Mouse (Mus musculus) ovary, adult 10 weeks (tissue): ENCODE results near the gene Olfr1510. TPM values are rescaled to one million over a fixed set of nuclear protein-coding genes. Genes with fewer than 3 reads are reported as not detected.

Experiments used
- polyA plus RNA-seq: library from polyadenylated mRNA; stranded (reverse); fragments of 350-450 nt; fragmentation: Illumina TruSeq; extraction: RNeasy Lipid Tissue Mini Kit (QIAGEN cat#74804); gene quantifications from one replicate; pipeline ENCODE4 v1.2.3, GENCODE M21; 2014

The Olfr1510 gene
- polyA plus RNA-seq, result not detected

DNA sequence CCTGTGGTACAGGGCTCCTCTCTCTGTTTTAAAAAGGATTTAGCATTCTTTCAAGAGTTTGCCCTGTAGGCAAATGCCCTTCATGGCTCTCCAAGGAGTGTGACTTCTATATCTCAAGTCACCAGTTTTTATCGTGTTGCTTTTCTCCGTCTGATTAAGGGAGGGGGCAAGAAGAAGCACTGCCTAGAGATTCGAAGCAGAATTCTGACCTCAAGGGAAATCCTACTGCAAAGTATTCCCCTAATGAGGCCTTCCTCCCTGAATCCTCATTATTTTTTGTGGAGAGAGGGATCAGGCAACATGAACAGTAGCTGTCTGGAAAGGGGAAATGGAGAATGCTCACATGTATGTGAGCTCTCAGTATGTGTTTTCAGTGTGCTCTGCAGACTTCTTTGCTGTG, at the start of gene Olfr1510:
Gene Olfr1510, minus strand, starts transcription at position 101 of the 400 bp plus-strand sequence.

DNA sequence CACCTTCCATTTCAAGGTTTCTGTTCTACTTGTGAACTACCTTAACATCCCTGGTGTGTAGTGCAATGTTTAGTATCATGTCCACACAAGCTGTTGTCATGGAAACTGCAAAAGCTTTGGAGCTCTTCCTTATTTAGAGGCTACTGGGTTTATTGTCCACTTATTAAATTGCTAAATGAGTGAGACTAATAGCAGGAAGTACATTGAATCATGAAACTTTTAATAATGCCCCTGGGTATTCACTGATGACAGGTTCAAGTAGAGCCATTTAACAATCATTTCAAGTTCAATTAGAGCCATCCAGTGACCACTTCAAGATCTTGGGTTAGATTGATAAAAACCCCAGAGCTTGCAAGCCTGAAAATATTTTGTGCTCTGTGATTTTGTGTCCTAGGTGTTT, 28.5 kb upstream of the Olfr1510 start, which contains the start of gene Olfr1509:
Gene Olfr1509, plus strand, starts transcription at position 301 of the 400 bp plus-strand sequence.

DNA sequence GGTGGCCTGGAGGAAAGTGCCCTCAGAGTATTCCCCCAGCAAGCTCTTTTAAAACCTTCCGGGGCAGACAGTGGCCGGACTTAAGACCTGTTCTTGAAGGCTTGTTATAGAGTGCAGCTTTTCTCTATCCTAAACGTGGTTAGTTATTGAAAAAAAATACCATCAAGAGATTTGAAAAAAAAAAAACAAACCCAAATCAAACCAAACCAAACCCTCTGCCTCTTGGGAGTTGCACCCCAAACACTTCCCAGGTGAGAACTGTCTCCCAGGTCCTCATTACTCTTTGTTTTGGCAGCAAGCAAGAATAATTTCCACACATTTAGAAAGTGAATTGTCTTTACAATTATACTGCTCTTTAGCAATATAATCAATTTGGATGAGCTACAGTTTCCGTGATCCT, 16.9 kb downstream of the Olfr1510 start, which contains the start of gene Olfr1511:
Gene Olfr1511, minus strand, starts transcription at position 101 of the 400 bp plus-strand sequence.

DNA sequence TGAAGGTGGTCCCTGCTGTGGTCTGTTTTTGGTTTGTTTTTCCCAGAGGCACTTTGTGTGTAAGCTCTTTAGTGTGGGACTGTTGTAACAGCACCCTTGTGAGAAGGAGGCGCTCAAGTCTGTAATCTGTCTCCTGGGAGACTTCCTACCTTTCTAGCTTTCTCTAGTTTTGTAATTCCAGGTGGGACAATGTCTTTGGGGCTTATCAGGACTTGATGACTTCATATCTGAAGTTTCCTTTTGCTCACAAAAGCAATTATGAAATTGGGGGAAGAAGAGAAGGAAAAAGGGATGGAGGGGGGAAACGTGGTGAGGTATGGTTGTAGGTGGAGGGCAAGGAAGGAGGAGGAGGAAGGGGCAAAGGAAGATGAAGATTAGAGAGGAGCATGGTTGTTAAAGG, 35.1 kb downstream of the Olfr1510 start, which contains the start of gene Olfr1512:
Gene Olfr1512, minus strand, starts transcription at position 101 of the 400 bp plus-strand sequence.

Other genes starting within 250 kb of the Olfr1510 start
- 121 TPM for gene Supt16, start 217.0 kb downstream of the Olfr1510 start, polyA plus RNA-seq
- 122 TPM for gene Chd8, start 156.6 kb downstream of the Olfr1510 start, polyA plus RNA-seq
- 51.2 TPM for gene Tox4, start 135.2 kb downstream of the Olfr1510 start, polyA plus RNA-seq
- 38.3 TPM for gene Rab2b, start 134.8 kb downstream of the Olfr1510 start, polyA plus RNA-seq
- 30.6 TPM for gene Mettl3, start 109.2 kb downstream of the Olfr1510 start, polyA plus RNA-seq
- 15.3 TPM for gene Sall2, start 85.6 kb downstream of the Olfr1510 start, polyA plus RNA-seq
- not detected for gene Olfr1513, start 58.0 kb downstream of the Olfr1510 start, polyA plus RNA-seq
- not detected for gene Olfr1512, start 35.2 kb downstream of the Olfr1510 start, polyA plus RNA-seq
- not detected for gene Olfr1511, start 17.0 kb downstream of the Olfr1510 start, polyA plus RNA-seq
- gene Olfr1509, start 28.6 kb upstream of the Olfr1510 start, polyA plus RNA-seq, result not detected
- gene Olfr1508, start 53.1 kb upstream of the Olfr1510 start, polyA plus RNA-seq, result not detected
- not detected for gene Olfr1507, start 81.4 kb upstream of the Olfr1510 start, polyA plus RNA-seq